Mouse (Mus musculus) midbrain, embryonic 10.5 days (tissue): ENCODE results near the gene B4galt5. TPM values are rescaled to one million over a fixed set of nuclear protein-coding genes. Genes with fewer than 3 reads are reported as not detected.
A peak's percentile ranks its signal among the peaks of the same experiment; 100 is the strongest.

ENCODE experiments used
- DNase-seq: peaks from one replicate; pipeline ENCODE4 v3.0.0-alpha.2; 2017; ENCODE audit warnings: low spot score
- H3K27ac ChIP-seq: fragments of 300-500 bp; sonication (generic); replicated peaks from 2 replicates; pipeline ENCODE4 v1.5.1; 2016; ENCODE audit warnings: mild to moderate bottlenecking
- H3K27me3 ChIP-seq: fragments of 300-500 bp; sonication (generic); 2 replicates; pipeline ENCODE4 v1.6.1; 2016; ENCODE audit warnings: low read depth, mild to moderate bottlenecking; ENCODE audit not compliant: poor library complexity, severe bottlenecking
- H3K36me3 ChIP-seq: fragments of 300-500 bp; sonication (generic); 2 replicates; pipeline ENCODE4 v1.6.1; 2016; ENCODE audit warnings: mild to moderate bottlenecking, moderate library complexity
- H3K4me1 ChIP-seq: fragments of 300-500 bp; sonication (generic); 2 replicates; pipeline ENCODE4 v1.6.1; 2016
- H3K4me3 ChIP-seq: fragments of 300-500 bp; sonication (generic); 2 replicates; pipeline ENCODE4 v1.5.1; 2016; ENCODE audit warnings: mild to moderate bottlenecking, moderate library complexity
- H3K9me3 ChIP-seq: fragments of 300-500 bp; sonication (generic); replicated peaks from 2 replicates; pipeline ENCODE4 v1.6.1; 2016; ENCODE audit warnings: mild to moderate bottlenecking
- WGBS: fragments of 180-500 bp; shearing (Covaris S2); methylation state at CpG from one replicate; pipeline ENCODE4 v1.1.7; 2016; 5-methylcytosine and 5-hydroxymethylcytosine counted together
- polyA plus RNA-seq: library from polyadenylated mRNA; unstranded; fragments of >200 nt; fragmentation: Nextera tagmentation; extraction: Ambion mirVana; gene quantifications from 2 replicates; pipeline ENCODE4 v1.2.1, GENCODE M21; 2016

B4galt5 gene
- polyA plus RNA-seq, 1 experiment from 2014 or later = 9.1 TPM

- Histone ChIP-seq H3K36me3 (no peaks in the 10 kb centered on the region), H3K27ac (no peak overlapping the region), H3K27me3 (no peaks in the 10 kb centered on the region), H3K4me1 (peaks cover 25% of the 10 kb centered on the region), H3K9me3 (no peaks in the 10 kb centered on the region), H3K4me3 (no peak overlapping the region)
- DNase-seq = no peak
- WGBS = 92% methylated on average over 8 of the region's 8 CpGs
Measured at GRCm38 (mm10) chr2:167321372-167321771, 27.6 kb downstream of the B4galt5 start.

GRCm38 (mm10) chr2:167318981-167319380 is 30.0 kb downstream of the B4galt5 start:
- Histone ChIP-seq H3K27me3 (no peaks in the 10 kb centered on the region), H3K9me3 (no peaks in the 10 kb centered on the region), H3K4me3 (no peak overlapping the region), H3K4me1 (peaks cover 24% of the 10 kb centered on the region), H3K27ac (no peak overlapping the region), H3K36me3 (no peaks in the 10 kb centered on the region)
- whole genome bisulfite sequencing = 66% methylated on average over 5 of the region's 5 CpGs
- no peak for DNase-seq

GRCm38 (mm10) chr2:167316724-167317187 is 32.2 kb downstream of the B4galt5 start:
- H3K27me3 ChIP-seq = no peaks in the 10 kb centered on the region
- H3K4me3 ChIP-seq = no peak overlapping the region
- DNase-seq = no peak
- no peak overlapping the region for H3K27ac ChIP-seq
- H3K4me1 ChIP-seq = peaks cover 31% of the 10 kb centered on the region
- WGBS = 91% methylated on average over 3 of the region's 3 CpGs
- H3K9me3 ChIP-seq = no peaks in the 10 kb centered on the region
- H3K36me3 ChIP-seq = no peaks in the 10 kb centered on the region

- H3K27me3 ChIP-seq = no peaks in the 10 kb centered on the region
- peaks cover 31% of the 10 kb centered on the region for H3K4me1 ChIP-seq
- 93% methylated on average over 8 of the region's 8 CpGs for WGBS
- peak overlapping the region; percentile 23; the same call in 1 of the 2 replicates for H3K27ac ChIP-seq
- H3K9me3 ChIP-seq = no peaks in the 10 kb centered on the region
- DNase-seq = no peak
- no peak overlapping the region for H3K4me3 ChIP-seq
- H3K36me3 ChIP-seq = 0 out of 2 replicates have a peak, but pooled peaks cover 5% of the 10 kb centered on the region
Measured at GRCm38 (mm10) chr2:167314491-167314890, 34.5 kb downstream of the B4galt5 start.

- H3K4me1 ChIP-seq = peaks cover 28% of the 10 kb centered on the region
- peaks cover 12% of the 10 kb centered on the region for H3K36me3 ChIP-seq
- peak overlapping the region; percentile 23; the same call in 1 of the 2 replicates for H3K27ac ChIP-seq
- no peaks in the 10 kb centered on the region for H3K27me3 ChIP-seq
- WGBS = 86% methylated on average over 13 of the region's 13 CpGs
- no peaks in the 10 kb centered on the region for H3K9me3 ChIP-seq
- H3K4me3 ChIP-seq = no peak overlapping the region
- DNase-seq = no peak
Measured at GRCm38 (mm10) chr2:167313501-167314326, 35.3 kb downstream of the B4galt5 start.

GRCm38 (mm10) chr2:167310121-167310520 is 38.9 kb downstream of the B4galt5 start:
- H3K36me3 ChIP-seq = peaks cover 42% of the 10 kb centered on the region
- H3K4me3 ChIP-seq = no peak overlapping the region
- H3K27ac ChIP-seq = no peak overlapping the region
- no peaks in the 10 kb centered on the region for H3K9me3 ChIP-seq
- H3K4me1 ChIP-seq = peaks cover 26% of the 10 kb centered on the region
- no peaks in the 10 kb centered on the region for H3K27me3 ChIP-seq
- no peak for DNase-seq
- WGBS = 85% methylated on average over 1 of the region's 1 CpGs

GRCm38 (mm10) chr2:167309286-167309685 is 39.7 kb downstream of the B4galt5 start:
- Histone ChIP-seq H3K4me1 (peaks cover 17% of the 10 kb centered on the region), H3K9me3 (no peaks in the 10 kb centered on the region), H3K27ac (0 out of 2 replicates have a peak overlapping the region, but pooled peaks have one; percentile 6), H3K4me3 (no peak overlapping the region), H3K27me3 (no peaks in the 10 kb centered on the region), H3K36me3 (peaks cover 49% of the 10 kb centered on the region)
- 91% methylated on average over 12 of the region's 12 CpGs for WGBS
- DNase-seq = no peak

- no peaks in the 10 kb centered on the region for H3K9me3 ChIP-seq
- no peak overlapping the region for H3K4me3 ChIP-seq
- no peak for DNase-seq
- no peaks in the 10 kb centered on the region for H3K27me3 ChIP-seq
- 78% methylated on average over 12 of the region's 12 CpGs for WGBS
- H3K4me1 ChIP-seq = peaks cover 10% of the 10 kb centered on the region; the same call in 1 of the 2 replicates
- no peak overlapping the region for H3K27ac ChIP-seq
- peaks cover 65% of the 10 kb centered on the region for H3K36me3 ChIP-seq
Measured at GRCm38 (mm10) chr2:167307716-167308115, 41.3 kb downstream of the B4galt5 start.

GRCm38 (mm10) chr2:167306626-167307541 is 42.1 kb downstream of the B4galt5 start:
- DNase-seq = no peak
- Histone ChIP-seq H3K27me3 (no peaks in the 10 kb centered on the region), H3K4me3 (no peak overlapping the region), H3K9me3 (no peaks in the 10 kb centered on the region), H3K4me1 (peaks cover 6% of the 10 kb centered on the region; the same call in 1 of the 2 replicates), H3K36me3 (peaks cover 73% of the 10 kb centered on the region), H3K27ac (peak overlapping the region; percentile 30; the same call in 1 of the 2 replicates)
- 93% methylated on average over 15 of the region's 15 CpGs for WGBS

- Histone ChIP-seq H3K36me3 (peaks cover 79% of the 10 kb centered on the region), H3K4me1 (peaks cover 6% of the 10 kb centered on the region; the same call in 1 of the 2 replicates)
- DNase-seq = no peak
Measured at GRCm38 (mm10) chr2:167306273-167306594, 42.7 kb downstream of the B4galt5 start.

GRCm38 (mm10) chr2:167305382-167306272 is 43.4 kb downstream of the B4galt5 start:
- no peaks in the 10 kb centered on the region for H3K9me3 ChIP-seq
- peaks cover 81% of the 10 kb centered on the region for H3K36me3 ChIP-seq
- no peak overlapping the region for H3K27ac ChIP-seq
- 89% methylated on average over 12 of the region's 13 CpGs for WGBS
- no peak for DNase-seq
- peaks cover 6% of the 10 kb centered on the region; the same call in 1 of the 2 replicates for H3K4me1 ChIP-seq
- no peaks in the 10 kb centered on the region for H3K27me3 ChIP-seq
- no peak overlapping the region for H3K4me3 ChIP-seq

More at GRCm38 (mm10) chr2:167306273-167306594, 42.7 kb downstream of the B4galt5 start:
- no peak overlapping the region for H3K27ac ChIP-seq
- no peak overlapping the region for H3K4me3 ChIP-seq
- no peaks in the 10 kb centered on the region for H3K9me3 ChIP-seq
- 88% methylated on average over 4 of the region's 4 CpGs for WGBS
- H3K27me3 ChIP-seq = no peaks in the 10 kb centered on the region
